Mouse (Mus musculus): ENCODE results near the gene Skp1a. TPM values are rescaled to one million over a fixed set of nuclear protein-coding genes. Genes with fewer than 3 reads are reported as not detected.

The Skp1a gene
- polyA plus RNA-seq, 1 experiment from 2014 or later, result 391 TPM

Other genes starting within 250 kb of the Skp1a start
- 113 and 116 TPM in 2 replicates for gene Ube2b, start 231.2 kb upstream of the Skp1a start, polyA plus RNA-seq (2016; fragmentation: Nextera tagmentation; extraction: Ambion mirVana)
- gene Cdkl3, start 227.8 kb upstream of the Skp1a start, polyA plus RNA-seq (2016; fragmentation: Nextera tagmentation; extraction: Ambion mirVana), result 2.1 and 2.6 TPM in 2 replicates
- 59.1 and 60.2 TPM in 2 replicates for gene Ppp2ca, start 133.3 kb upstream of the Skp1a start, polyA plus RNA-seq (2016; fragmentation: Nextera tagmentation; extraction: Ambion mirVana)
- not detected in 2 replicates for gene Olfr1373, start 86.5 kb upstream of the Skp1a start, polyA plus RNA-seq (2016; fragmentation: Nextera tagmentation; extraction: Ambion mirVana)
- not detected in 2 replicates for gene Olfr1371, start 18.0 kb upstream of the Skp1a start, polyA plus RNA-seq (2016; fragmentation: Nextera tagmentation; extraction: Ambion mirVana)
- gene Tcf7, start 51.0 kb downstream of the Skp1a start, polyA plus RNA-seq (2016; fragmentation: Nextera tagmentation; extraction: Ambion mirVana), result 3.8 and 4.4 TPM in 2 replicates
- 156 and 159 TPM in 2 replicates for gene Vdac1, start 128.9 kb downstream of the Skp1a start, polyA plus RNA-seq (2016; fragmentation: Nextera tagmentation; extraction: Ambion mirVana)
- 72.5 and 76.4 TPM in 2 replicates for gene 9530068E07Rik, start 164.4 kb downstream of the Skp1a start, polyA plus RNA-seq (2016; fragmentation: Nextera tagmentation; extraction: Ambion mirVana)